Mouse (Mus musculus) CH12.LX (cell line): Measurements from ENCODE around the gene 1700088E04Rik.

ENCODE experiments used
- CTCF ChIP-seq, 2 experiments: IDR thresholded peaks in 1 of 2; conservative IDR thresholded peaks in 1 of 2; 2 replicates each; pipeline ENCODE4 v1.5.1; 2011 to 2012; ENCODE audit warnings: low read depth in 2 of 2, low read length in 2 of 2, improper control_type of control experiment in 1 of 2, inconsistent platforms in 1 of 2, mild to moderate bottlenecking in 1 of 2, moderate library complexity in 1 of 2
- EP300 ChIP-seq: IDR thresholded peaks from 2 replicates; pipeline ENCODE4 v1.6.1; 2011; ENCODE audit warnings: low read length, improper control_type of control experiment
- ETS1 ChIP-seq: conservative IDR thresholded peaks from 2 replicates; pipeline ENCODE4 v1.6.1; 2012; ENCODE audit warnings: low read depth, mild to moderate bottlenecking, inconsistent platforms, low read length, improper control_type of control experiment, moderate library complexity
- GABPA ChIP-seq: IDR thresholded peaks from 2 replicates; pipeline ENCODE4 v1.6.1; 2012; ENCODE audit warnings: low read depth, low read length, improper control_type of control experiment, inconsistent platforms; ENCODE audit not compliant: insufficient replicate concordance
- KAT2A ChIP-seq: IDR thresholded peaks from 2 replicates; pipeline ENCODE4 v1.6.1; 2012; ENCODE audit warnings: low read length, improper control_type of control experiment, inconsistent platforms; ENCODE audit not compliant: insufficient replicate concordance
- MAX ChIP-seq: IDR thresholded peaks from 2 replicates; pipeline ENCODE4 v1.6.1; 2011; ENCODE audit warnings: low read length, improper control_type of control experiment
- MYC ChIP-seq: IDR thresholded peaks from 2 replicates; pipeline ENCODE4 v1.6.1; 2011; ENCODE audit warnings: low read depth, mild to moderate bottlenecking, improper control_type of control experiment, low read length
- NRF1 ChIP-seq: IDR thresholded peaks from 2 replicates; pipeline ENCODE4 v1.6.1; 2014; ENCODE audit warnings: low read depth, mild to moderate bottlenecking, inconsistent platforms, low read length, improper control_type of control experiment, moderate library complexity
- POLR2A ChIP-seq: IDR thresholded peaks from 2 replicates; pipeline ENCODE4 v1.6.1; 2011; ENCODE audit warnings: low read depth, mild to moderate bottlenecking, improper control_type of control experiment, low read length
- SMC3 ChIP-seq: IDR thresholded peaks from 2 replicates; pipeline ENCODE4 v1.6.1; 2011; ENCODE audit warnings: low read depth, low read length, improper control_type of control experiment
- TCF12 ChIP-seq: IDR thresholded peaks from 2 replicates; pipeline ENCODE4 v1.6.1; 2014; ENCODE audit warnings: low read depth, mild to moderate bottlenecking, inconsistent platforms, low read length, improper control_type of control experiment
- ZC3H11A ChIP-seq: IDR thresholded peaks from 2 replicates; pipeline ENCODE4 v1.6.1; 2012; ENCODE audit warnings: low read depth, mild to moderate bottlenecking, inconsistent platforms, low read length, improper control_type of control experiment
- ZKSCAN1 ChIP-seq: IDR thresholded peaks from 2 replicates; pipeline ENCODE4 v1.6.1; 2012; ENCODE audit warnings: low read depth, inconsistent platforms, low read length, improper control_type of control experiment, borderline replicate concordance

- TF ChIP-seq ZC3H11A (no peak), POLR2A (no peak), TCF12 (no peak), KAT2A (no peak), NRF1 (no peak), CTCF (conservative IDR thresholded peaks at IDR 0.05 in 1 of 2, IDR thresholded peaks at IDR 0.05 in 1 of 2; ENCODE audit: low read depth in 2 of 2, low read length in 2 of 2) (no peak), SMC3 (no peak), MYC (no peak), ZKSCAN1 (no peak), EP300 (no peak), GABPA (no peak), ETS1 (no peak), MAX (no peak)
These were observed 11.7 kb downstream of the 1700088E04Rik start for GRCm38 (mm10) chr15:79129311-79129710.
